Mouse (Mus musculus): ENCODE data around the gene Clnk. TPM values are rescaled to one million over a fixed set of nuclear protein-coding genes. Genes with fewer than 3 reads are reported as not detected.

The Clnk gene
- total and polyA plus RNA-seq, 2 experiments from 2014 or later: 0.08 to 0.38 TPM

DNA sequence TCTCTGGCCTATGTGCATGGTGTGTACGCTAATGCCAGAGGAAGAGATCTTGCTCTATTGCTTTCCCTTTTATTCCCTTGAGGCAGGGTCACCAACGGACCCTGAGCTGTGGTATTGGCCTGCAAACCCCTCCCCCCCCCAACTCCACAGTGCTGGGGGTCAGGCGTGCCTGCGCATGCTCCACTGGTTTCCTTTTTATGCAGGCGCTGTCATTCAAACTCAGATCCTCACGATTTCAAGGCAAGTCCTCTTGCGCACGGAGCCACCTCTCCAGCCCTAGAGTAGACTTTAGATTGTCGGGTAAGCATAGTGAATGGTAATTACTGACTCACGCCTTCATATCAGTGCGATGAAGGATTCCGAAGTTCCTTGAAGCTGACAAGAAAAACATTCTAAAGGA lies 6.1 kb downstream of the Clnk start:
- Histone ChIP-seq H3K4me2 (ENCODE audit: low read depth) (no peak overlapping the region), H3K4me3 (ENCODE audit: low read depth, low read length) (no peak overlapping the region), H3K27me3 (ENCODE audit: insufficient read depth, low read length) (no peaks in the 10 kb centered on the region), H3K9ac (no peak overlapping the region), H3K4me1 (ENCODE audit: insufficient read depth) (no peaks in the 10 kb centered on the region), H3K27ac (ENCODE audit: low read depth, low read length) (no peak overlapping the region), H3K9me3 (ENCODE audit: low read length) (no peaks in the 10 kb centered on the region), H3K36me3 (ENCODE audit: insufficient read depth) (no peaks in the 10 kb centered on the region)
- TF ChIP-seq CTCF (IDR thresholded peaks at IDR 0.05; ENCODE audit: low read depth): no peak
- DNase-seq (no peak), ATAC-seq (no peak)
- 52% methylated on average over 12 of the region's 12 CpGs for WGBS

GRCm38 (mm10) chr5:38869976-38870375 lies 6.6 kb downstream of the Clnk start:
- 64% methylated on average over 9 of the region's 9 CpGs for WGBS
- no peaks in the 10 kb centered on the region for H3K27me3 ChIP-seq (ENCODE audit: insufficient read depth, low read length)
- no peaks in the 10 kb centered on the region for H3K36me3 ChIP-seq (ENCODE audit: insufficient read depth)
- H3K4me2 ChIP-seq (ENCODE audit: low read depth): no peak overlapping the region
- H3K4me3 ChIP-seq (ENCODE audit: low read depth, low read length): no peak overlapping the region
- H3K4me1 ChIP-seq (ENCODE audit: insufficient read depth): no peaks in the 10 kb centered on the region
- H3K27ac ChIP-seq (ENCODE audit: low read depth, low read length): no peak overlapping the region
- H3K9me3 ChIP-seq (ENCODE audit: low read length): no peaks in the 10 kb centered on the region
- no peak overlapping the region for H3K9ac ChIP-seq
- ATAC-seq (no peak), DNase-seq (no peak)
- TF ChIP-seq CTCF (IDR thresholded peaks at IDR 0.05; ENCODE audit: low read depth): no peak

DNA sequence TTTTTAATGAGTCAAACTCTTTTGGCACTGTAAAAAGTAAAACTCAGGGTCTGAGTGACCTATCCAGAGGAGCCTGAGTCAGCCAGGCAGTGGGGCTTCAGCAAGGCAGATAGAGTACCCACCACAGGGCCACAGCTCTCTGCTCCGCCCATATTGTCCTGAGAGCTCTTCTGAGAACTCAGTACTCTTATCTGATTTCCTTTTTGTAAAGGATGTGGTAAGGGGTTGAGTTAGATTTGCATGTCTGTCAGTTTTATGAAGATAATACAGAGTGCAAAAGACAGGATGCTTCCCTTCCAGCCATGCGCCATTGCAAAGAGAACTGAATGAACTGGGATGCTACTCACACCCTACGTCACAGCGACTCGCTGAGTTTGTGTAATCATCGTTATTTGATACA lies 12.0 kb downstream of the Clnk start:
- no peaks in the 10 kb centered on the region for H3K9me3 ChIP-seq (ENCODE audit: low read length)
- H3K27me3 ChIP-seq (ENCODE audit: insufficient read depth, low read length): no peaks in the 10 kb centered on the region
- DNase-seq (no peak), ATAC-seq (no peak)
- 90% methylated on average over 6 of the region's 6 CpGs for WGBS
- no peaks in the 10 kb centered on the region for H3K36me3 ChIP-seq (ENCODE audit: insufficient read depth)
- no peak overlapping the region for H3K9ac ChIP-seq
- H3K4me2 ChIP-seq (ENCODE audit: low read depth): no peak overlapping the region
- no peak for TF ChIP-seq CTCF (IDR thresholded peaks at IDR 0.05; ENCODE audit: low read depth)
- peaks cover 3% of the 10 kb centered on the region; the same call in 1 of the 2 replicates for H3K4me1 ChIP-seq (ENCODE audit: insufficient read depth)
- no peak overlapping the region for H3K4me3 ChIP-seq (ENCODE audit: low read depth, low read length)
- H3K27ac ChIP-seq (ENCODE audit: low read depth, low read length): no peak overlapping the region

GRCm38 (mm10) chr5:38863029-38863428 lies 13.6 kb downstream of the Clnk start:
- no peak for DNase-seq
- ATAC-seq: no peak
- H3K36me3 ChIP-seq (ENCODE audit: insufficient read depth): no peaks in the 10 kb centered on the region
- no peak overlapping the region for H3K4me2 ChIP-seq (ENCODE audit: low read depth)
- no peak overlapping the region for H3K27ac ChIP-seq (ENCODE audit: low read depth, low read length)
- no peak overlapping the region for H3K9ac ChIP-seq
- WGBS: 76% methylated on average over 3 of the region's 3 CpGs
- H3K4me3 ChIP-seq (ENCODE audit: low read depth, low read length): no peak overlapping the region
- H3K4me1 ChIP-seq (ENCODE audit: insufficient read depth): peaks cover 3% of the 10 kb centered on the region; the same call in 1 of the 2 replicates
- H3K27me3 ChIP-seq (ENCODE audit: insufficient read depth, low read length): no peaks in the 10 kb centered on the region
- no peak for TF ChIP-seq CTCF (IDR thresholded peaks at IDR 0.05; ENCODE audit: low read depth)
- no peaks in the 10 kb centered on the region for H3K9me3 ChIP-seq (ENCODE audit: low read length)

DNA sequence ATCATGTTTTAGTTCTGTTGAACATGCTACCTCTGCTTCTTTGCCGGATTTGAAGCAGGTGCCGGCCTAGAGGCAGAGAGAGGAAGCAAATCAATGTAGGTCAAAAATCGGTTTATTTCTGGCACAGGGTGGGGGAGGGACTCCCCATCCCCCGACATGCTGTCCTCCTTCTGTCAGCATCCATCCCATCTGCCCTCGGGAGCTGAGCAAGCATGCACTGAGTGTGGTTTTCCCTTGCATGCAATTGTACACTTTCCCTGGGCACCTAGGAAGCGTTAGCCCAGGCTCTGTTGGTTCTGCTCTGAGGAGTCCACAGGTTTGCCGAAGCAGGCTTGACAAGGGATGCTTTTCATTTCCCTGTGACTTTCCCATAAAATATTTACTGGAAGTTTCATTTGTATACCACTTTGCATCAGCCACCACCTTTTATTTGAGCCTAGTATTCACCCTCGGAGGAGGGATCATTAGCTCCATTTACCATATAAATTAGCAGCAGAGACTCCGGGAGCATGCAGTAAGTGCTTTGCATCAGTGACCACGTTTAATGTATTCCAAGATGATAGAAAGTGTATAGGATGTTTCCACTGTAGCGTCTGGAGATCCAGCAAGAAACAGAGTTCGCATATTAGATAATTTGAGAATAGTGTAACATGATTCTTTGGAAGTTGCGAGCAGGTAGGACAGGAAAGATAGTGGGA lies 14.2 kb downstream of the Clnk start:
- Histone ChIP-seq H3K27ac (ENCODE audit: low read depth, low read length) (no peak overlapping the region), H3K27me3 (ENCODE audit: insufficient read depth, low read length) (no peaks in the 10 kb centered on the region), H3K9me3 (ENCODE audit: low read length) (no peaks in the 10 kb centered on the region), H3K36me3 (ENCODE audit: insufficient read depth) (no peaks in the 10 kb centered on the region), H3K9ac (no peak overlapping the region), H3K4me3 (ENCODE audit: low read depth, low read length) (no peak overlapping the region), H3K4me1 (ENCODE audit: insufficient read depth) (peaks cover 3% of the 10 kb centered on the region; the same call in 1 of the 2 replicates), H3K4me2 (ENCODE audit: low read depth) (no peak overlapping the region)
- ATAC-seq (peak; percentile 55), DNase-seq (no peak)
- WGBS: 57% methylated on average over 13 of the region's 13 CpGs
- no peak for TF ChIP-seq CTCF (IDR thresholded peaks at IDR 0.05; ENCODE audit: low read depth)

GRCm38 (mm10) chr5:38858015-38858721 lies 18.4 kb downstream of the Clnk start:
- WGBS: 66% methylated on average over 4 of the region's 4 CpGs
- Histone ChIP-seq H3K27me3 (ENCODE audit: insufficient read depth, low read length) (no peaks in the 10 kb centered on the region), H3K4me3 (ENCODE audit: low read depth, low read length) (no peak overlapping the region), H3K36me3 (ENCODE audit: insufficient read depth) (no peaks in the 10 kb centered on the region), H3K27ac (ENCODE audit: low read depth, low read length) (no peak overlapping the region), H3K9ac (no peak overlapping the region), H3K4me2 (ENCODE audit: low read depth) (no peak overlapping the region), H3K4me1 (ENCODE audit: insufficient read depth) (peaks cover 3% of the 10 kb centered on the region; the same call in 1 of the 2 replicates), H3K9me3 (ENCODE audit: low read length) (no peaks in the 10 kb centered on the region)
- TF ChIP-seq CTCF (IDR thresholded peaks at IDR 0.05; ENCODE audit: low read depth): no peak
- no peak for ATAC-seq
- no peak for DNase-seq

DNA sequence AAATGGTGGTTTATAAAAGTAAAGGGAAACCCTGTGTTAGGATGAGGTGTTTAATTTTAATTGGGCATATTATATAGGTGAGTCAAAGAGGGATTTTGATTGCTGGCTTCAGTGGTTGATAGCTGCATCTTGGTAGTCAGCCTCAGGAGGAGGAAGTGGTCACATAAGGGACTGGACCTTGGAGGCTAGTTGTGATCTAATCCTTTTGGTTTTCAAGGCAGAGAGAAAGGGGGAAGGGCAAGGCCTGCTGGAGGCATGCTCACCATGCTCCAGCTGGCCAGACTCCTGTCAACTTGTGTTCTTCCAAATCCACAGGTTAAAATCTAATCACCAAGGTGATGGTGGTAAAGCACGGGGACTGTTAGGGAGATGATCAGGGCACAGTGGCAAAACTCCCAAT lies 19.0 kb downstream of the Clnk start:
- 89% methylated on average over 1 of the region's 1 CpGs for WGBS
- DNase-seq: no peak

More for the DNA sequence above, 19.0 kb downstream of the Clnk start:
- no peak overlapping the region for H3K4me2 ChIP-seq (ENCODE audit: low read depth)
- no peak for ATAC-seq
- no peaks in the 10 kb centered on the region for H3K36me3 ChIP-seq (ENCODE audit: insufficient read depth)
- H3K9me3 ChIP-seq (ENCODE audit: low read length): no peaks in the 10 kb centered on the region
- H3K27ac ChIP-seq (ENCODE audit: low read depth, low read length): no peak overlapping the region
- no peak for TF ChIP-seq CTCF (IDR thresholded peaks at IDR 0.05; ENCODE audit: low read depth)
- peaks cover 3% of the 10 kb centered on the region; the same call in 1 of the 2 replicates for H3K4me1 ChIP-seq (ENCODE audit: insufficient read depth)
- no peak overlapping the region for H3K9ac ChIP-seq
- H3K27me3 ChIP-seq (ENCODE audit: insufficient read depth, low read length): no peaks in the 10 kb centered on the region
- no peak overlapping the region for H3K4me3 ChIP-seq (ENCODE audit: low read depth, low read length)

Measured in forebrain, postnatal 0 days (tissue).